Mouse (Mus musculus) splenic B cell, adult 2 months (primary cell): ENCODE measurements around the gene Fabp3.

ENCODE experiments used
- DNase-seq: peaks from one replicate; pipeline ENCODE4 v3.0.0-alpha.2; 2011; ENCODE audit warnings: low read depth, low spot score
- H3K27me3 ChIP-seq: 2 replicates; pipeline ENCODE4 v1.6.1; 2012; ENCODE audit warnings: mild to moderate bottlenecking, low read length, moderate library complexity, mixed read lengths; ENCODE audit not compliant: control insufficient read depth, poor library complexity, insufficient read depth, severe bottlenecking
- H3K36me3 ChIP-seq: 2 replicates; pipeline ENCODE4 v1.6.1; 2012; ENCODE audit warnings: mild to moderate bottlenecking, low read length, moderate library complexity, mixed read lengths; ENCODE audit not compliant: control insufficient read depth, poor library complexity, insufficient read depth, severe bottlenecking

The Fabp3 gene

DNA sequence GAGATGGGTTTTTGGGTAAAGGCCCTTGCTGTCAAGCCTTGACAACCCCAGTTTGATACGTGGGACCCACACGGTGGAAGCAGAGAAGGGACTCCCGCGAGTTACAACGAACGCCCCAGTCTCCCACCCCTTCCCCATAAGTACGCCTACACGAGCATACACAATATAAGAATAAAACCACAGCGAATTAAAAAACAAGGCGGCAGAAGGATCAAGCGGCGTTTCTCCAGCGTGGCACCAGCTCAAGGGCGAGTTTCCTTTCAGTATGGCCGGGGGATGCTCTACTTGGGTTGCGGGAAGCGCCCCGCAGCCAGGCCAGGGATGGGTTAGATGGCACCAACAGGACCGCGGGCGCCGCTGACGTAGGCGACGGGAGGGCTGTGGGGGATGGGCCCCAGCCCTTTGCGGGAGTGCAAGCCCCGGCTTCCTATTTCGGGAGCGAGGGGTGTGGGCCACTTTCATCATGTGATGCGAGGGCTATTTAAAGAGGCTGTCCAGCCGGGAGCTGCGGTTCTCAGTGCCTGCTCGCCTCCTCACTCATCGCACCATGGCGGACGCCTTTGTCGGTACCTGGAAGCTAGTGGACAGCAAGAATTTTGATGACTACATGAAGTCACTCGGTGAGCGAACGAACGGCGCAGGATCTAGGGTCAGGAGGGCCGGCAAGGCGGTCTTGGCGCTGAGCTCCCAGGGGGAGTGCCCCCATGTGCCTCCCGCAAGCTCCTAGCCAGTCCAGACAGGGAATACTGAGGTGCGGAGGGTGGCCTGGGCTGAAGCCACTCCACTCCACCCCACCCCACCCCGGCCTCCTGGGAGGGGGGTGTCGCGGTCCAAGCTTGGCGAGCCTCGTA, at the start of gene Fabp3, which contains the start of gene Gm10570:
Fabp3 (plus strand) TSS at position 365 of the 851 bp plus-strand sequence.
Gm10570 (minus strand) TSS at position 444 of the 851 bp plus-strand sequence.
- no peaks in the 10 kb centered on the region for H3K36me3 ChIP-seq
- no peak for DNase-seq
- H3K27me3 ChIP-seq = no peaks in the 10 kb centered on the region

DNA sequence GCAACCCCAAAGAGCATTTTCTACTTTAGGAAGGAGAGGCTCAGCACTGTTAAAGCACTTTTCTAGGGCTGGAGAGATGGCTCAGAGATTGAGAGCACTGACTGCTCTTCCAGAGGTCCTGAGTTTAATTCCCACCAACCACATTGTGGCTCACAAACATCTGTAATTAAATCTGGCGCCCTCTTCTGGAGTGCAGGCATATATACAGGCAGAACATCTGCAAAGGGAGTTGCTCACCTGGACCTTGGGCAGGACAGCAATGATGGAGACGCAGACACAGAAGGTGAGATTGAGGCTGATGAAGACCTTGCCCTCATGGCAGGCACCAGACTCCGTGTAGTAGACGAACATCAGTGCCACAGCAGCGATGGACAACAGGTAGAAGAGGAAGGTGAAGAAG, 48.0 kb upstream of the Fabp3 start:
- DNase-seq = no peak

DNA sequence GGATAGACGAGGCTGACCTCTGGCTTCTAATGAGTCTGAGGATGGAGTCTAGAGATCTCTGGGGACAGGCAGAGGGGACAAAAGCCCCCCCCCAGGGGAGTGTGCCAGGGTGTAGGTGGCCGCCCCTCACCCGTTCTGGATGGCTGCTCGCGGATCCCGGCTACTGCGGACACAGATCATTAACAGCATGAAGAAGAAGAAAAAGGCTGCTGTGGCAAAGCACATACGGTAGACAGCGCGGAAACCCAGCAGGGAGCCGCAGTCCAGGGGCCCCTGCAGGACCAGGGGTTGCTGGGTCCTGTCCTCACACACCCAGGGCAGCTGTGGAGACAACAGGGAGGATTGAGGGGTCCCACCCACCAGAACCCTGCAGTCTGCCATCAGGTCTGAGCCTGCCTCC, 44.3 kb upstream of the Fabp3 start:
- H3K36me3 ChIP-seq = no peaks in the 10 kb centered on the region
- no peak for DNase-seq
- no peaks in the 10 kb centered on the region for H3K27me3 ChIP-seq

More for the DNA sequence above, 48.0 kb upstream of the Fabp3 start:
- H3K36me3 ChIP-seq = no peaks in the 10 kb centered on the region
- no peaks in the 10 kb centered on the region for H3K27me3 ChIP-seq

DNA sequence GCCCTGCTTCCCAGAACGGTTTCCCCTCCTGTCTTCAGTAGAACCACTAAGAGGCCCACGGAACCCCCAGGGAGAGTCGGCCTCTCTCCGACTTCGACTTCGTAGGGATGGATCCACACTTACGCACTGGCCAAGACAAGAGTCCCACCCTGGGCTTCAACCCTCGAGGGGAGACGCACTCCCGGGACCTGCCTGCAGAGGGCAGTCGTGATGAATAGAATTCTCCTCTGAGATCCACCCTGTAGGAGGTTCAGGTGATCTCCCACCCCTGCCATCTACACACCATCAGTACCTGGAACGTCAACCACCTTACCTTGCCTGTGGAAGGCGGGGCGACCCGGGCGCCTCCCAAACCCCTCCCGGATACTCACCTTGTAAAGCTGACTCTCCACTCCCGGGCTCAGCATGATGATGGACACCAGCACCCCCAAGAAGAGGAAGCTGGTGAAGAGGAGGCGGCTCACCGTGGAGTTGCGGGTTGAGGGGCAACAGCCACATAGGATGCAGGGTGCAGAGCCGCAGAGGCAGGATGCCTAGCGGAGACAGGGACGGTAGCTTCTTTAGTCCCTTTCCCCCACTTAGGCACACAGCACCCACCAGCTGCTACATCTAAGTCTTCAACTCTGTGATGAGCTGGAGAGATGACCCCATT, 43.6 kb upstream of the Fabp3 start:
- Histone ChIP-seq H3K36me3 (no peaks in the 10 kb centered on the region), H3K27me3 (no peaks in the 10 kb centered on the region)
- peak; percentile 61 for DNase-seq

DNA sequence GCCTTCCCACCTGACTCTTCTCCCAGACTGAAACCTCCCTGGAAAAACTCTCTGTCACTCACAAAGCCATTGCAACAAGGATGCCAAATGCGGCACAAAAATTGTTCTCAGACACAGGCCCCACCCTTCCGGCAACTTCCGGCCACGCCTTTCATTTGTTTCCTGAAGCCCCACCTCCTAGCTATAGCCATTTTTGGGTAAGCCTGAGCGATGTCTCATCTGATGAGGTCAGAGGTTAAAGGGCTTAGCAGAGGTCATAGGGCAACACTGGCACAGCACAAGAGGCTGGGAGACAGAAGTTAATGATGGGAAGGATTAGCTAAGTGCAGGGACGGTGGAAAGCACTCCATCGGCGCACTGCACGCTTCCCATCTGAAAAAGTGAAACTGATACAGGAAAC, 41.8 kb upstream of the Fabp3 start:
- Histone ChIP-seq H3K36me3 (no peaks in the 10 kb centered on the region), H3K27me3 (no peaks in the 10 kb centered on the region)
- no peak for DNase-seq

DNA sequence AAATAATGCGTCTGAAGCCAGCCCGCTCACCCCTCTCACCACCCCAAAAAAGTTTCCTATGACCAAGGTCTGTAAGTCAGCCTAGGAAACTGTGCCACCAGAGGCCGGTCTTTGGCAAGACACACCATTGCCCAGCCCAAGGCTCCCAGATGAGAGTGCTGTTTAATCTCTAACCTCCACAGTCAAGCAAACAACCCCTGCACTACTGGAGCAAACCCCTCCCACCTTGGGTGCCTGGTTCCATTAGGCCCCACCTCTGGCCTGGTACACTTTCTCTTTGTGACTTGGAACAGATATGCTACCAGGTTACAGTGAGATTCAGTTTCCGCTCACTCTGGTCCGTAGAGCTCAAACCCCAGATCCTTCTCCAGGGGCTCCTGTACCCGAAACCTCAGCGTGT, 41.3 kb upstream of the Fabp3 start:
- no peak for DNase-seq

DNA sequence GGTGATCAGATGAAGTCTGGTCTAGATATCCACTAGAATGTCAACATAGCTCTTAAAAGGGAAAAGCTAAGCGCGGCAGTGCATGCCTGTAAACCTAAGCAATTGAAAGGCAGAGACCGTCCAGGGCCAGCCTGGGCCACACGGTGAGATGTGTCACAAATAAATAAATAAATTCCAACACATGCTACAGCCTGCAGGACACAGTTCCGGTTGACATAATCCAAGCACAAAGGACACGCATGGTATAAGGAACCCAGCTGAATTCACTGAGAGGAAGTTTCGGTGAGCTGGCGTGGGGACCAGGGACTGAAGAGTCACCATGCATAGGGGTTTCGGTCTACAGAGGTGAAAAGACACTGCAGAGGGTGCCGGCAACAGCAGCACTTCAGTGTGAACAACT, 39.7 kb upstream of the Fabp3 start:
- Histone ChIP-seq H3K27me3 (no peaks in the 10 kb centered on the region), H3K36me3 (no peaks in the 10 kb centered on the region)
- no peak for DNase-seq

More for the DNA sequence above, 41.3 kb upstream of the Fabp3 start:
- H3K27me3 ChIP-seq = no peaks in the 10 kb centered on the region
- H3K36me3 ChIP-seq = no peaks in the 10 kb centered on the region

DNA sequence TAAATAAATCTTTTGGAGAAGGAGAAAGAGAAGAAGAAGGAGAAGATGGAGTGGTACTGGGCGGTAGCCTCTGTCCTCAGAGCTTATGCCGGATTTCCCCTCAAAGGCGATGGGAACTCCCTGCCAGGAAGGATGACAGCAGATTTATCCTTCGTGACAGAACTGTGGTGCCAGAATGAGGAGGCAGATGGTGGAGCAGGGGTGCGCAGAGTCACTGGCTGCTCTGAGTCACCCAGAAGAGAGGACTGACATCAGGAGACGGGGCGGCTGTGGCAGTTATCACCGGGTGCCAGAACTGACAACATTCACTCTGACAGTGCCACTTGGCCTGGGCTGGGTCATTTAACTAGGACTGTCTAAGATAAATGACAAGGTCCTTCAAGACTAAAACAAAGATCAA, 38.3 kb upstream of the Fabp3 start:
- no peaks in the 10 kb centered on the region for H3K36me3 ChIP-seq
- no peak for DNase-seq
- H3K27me3 ChIP-seq = no peaks in the 10 kb centered on the region

DNA sequence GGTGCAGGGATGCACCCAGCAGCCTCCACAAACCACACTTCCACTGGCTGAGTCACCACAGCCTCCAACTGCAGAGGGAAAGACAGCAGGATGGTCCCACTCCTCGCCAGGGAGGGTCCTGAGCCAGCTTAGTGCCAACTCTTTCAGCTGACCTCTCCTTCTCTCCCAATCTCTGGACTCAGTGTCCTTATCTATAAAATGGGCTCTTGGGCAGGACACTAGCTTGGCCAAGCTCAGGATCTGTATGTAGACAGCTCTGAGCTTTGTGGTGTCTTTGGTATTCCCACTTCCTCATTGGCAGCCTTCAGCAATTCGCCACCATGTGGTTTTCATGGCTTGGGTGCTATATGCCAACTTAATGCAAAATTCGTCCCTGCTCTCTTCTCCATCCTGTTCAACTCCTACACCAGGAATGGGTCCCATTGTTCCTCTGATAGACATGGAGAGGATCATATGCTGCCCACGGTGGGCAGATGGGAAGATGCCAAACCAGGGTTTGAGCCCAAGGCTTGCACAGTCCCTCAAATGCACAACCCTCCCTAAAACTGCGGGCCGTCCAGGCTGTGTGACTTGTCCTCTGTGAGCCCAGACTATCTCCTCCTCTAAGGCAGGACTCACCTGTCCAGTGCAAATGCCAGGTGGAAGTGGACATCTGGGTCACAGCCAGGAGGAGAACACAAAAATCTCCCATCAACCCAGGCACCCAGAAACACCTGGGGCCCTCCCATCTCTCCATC, 37.6 kb upstream of the Fabp3 start:
- no peaks in the 10 kb centered on the region for H3K27me3 ChIP-seq
- H3K36me3 ChIP-seq = no peaks in the 10 kb centered on the region
- DNase-seq = no peak

DNA sequence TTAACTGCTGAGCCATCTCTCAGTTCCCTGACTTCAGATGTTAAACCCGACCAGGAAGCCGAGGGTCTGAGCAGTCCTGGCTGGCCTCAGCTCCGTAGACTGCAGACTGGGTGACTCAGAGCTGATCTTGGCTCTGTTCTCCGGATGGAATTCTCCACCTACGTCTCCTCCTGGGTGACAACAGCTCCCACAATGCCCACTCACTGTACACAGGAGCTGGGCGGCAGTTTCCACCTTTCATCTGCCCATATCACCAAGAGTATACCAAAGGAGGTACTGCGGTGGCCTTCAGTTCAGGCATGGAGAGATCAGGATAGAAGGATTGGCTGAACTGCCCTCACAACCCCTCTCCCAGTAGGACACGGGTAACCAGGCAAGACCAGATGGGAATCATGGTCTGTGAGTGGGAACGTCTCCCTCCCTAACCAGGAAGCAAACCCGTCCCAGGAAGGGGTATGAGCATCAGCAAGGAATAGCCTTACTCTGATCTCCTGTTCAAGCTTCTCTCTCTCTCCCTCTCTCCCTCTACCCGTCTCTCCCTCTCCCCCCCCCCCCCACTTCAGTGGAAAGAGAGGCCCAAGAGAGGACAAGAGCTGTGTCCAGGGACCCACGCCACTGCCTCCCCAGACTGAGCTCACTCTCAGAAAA, 34.6 kb upstream of the Fabp3 start:
- no peaks in the 10 kb centered on the region for H3K27me3 ChIP-seq
- no peak for DNase-seq

DNA sequence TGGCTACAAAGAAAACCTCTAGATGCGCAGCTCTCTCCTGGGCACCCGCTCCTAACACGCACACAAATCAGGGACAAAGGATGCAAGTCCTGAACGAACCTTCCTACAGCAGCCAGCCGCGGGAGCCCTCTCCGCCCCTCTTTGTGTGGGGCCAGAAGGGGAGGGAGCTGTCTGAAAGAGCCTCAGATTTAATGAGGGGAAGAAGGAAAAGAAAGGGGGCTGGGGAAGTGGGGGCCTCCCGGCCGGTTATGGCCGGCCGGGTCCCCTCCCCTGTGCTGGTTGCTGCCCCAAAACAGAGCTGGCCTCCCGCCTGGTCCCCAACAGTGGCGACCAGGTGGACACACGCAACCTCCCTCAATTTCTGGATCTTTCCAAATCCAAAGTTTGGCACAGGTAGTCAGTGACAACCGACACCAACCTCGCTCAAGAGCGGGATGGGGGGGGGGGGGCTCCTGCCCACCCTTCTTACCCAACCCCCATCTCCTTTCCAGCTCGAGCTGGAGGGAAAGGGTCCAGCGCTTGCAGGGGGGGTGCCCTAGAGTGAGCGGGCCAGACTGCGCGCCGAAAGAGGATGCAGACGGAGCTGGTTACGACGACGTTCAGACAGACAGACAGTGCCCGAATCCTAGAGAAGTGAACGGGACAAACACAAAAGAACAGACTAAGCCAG, 33.9 kb upstream of the Fabp3 start:
- Histone ChIP-seq H3K36me3 (no peaks in the 10 kb centered on the region), H3K27me3 (no peaks in the 10 kb centered on the region)
- DNase-seq = no peak

More for the DNA sequence above, 34.6 kb upstream of the Fabp3 start:
- H3K36me3 ChIP-seq = no peaks in the 10 kb centered on the region

DNA sequence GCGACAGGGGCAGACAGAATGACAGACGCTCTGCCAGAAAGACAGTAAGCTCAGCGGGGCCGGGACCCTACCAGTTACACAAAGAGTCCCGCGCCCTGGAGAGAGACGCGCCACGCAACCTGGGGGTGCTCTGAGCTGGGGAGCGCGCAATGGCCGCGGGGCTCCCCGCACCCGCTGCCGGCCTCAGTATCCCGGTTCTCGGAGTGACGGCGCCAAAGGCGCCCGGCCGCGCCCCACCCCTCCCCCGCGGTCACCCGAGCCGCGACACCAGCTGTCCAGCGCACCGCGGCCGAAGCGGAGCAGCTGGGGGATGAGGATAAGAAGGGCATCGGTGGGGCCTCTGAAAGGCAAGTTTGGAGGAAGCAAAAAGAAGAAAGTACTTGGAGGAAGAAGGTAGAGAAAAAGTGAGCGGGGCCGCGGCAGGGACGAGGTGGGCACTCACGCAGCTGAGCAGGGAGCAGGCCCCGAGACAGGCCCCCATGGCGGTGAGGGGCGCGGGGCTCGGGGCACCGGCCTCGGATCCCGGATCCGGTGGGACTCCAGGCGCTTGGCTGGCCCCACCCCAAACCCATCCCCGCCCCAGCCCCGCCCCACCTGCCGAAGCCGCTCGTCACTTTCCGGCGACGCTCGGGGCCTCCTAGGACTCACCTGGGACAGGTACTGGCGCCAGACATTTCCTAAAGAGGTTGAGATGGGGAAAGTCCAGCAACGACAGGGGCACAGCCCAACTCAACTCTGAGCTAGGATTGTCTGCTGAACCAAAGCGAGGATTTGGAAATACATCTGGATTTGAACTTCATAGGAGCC, 33.2 kb upstream of the Fabp3 start:
- no peak for DNase-seq
- Histone ChIP-seq H3K27me3 (no peaks in the 10 kb centered on the region), H3K36me3 (no peaks in the 10 kb centered on the region)

DNA sequence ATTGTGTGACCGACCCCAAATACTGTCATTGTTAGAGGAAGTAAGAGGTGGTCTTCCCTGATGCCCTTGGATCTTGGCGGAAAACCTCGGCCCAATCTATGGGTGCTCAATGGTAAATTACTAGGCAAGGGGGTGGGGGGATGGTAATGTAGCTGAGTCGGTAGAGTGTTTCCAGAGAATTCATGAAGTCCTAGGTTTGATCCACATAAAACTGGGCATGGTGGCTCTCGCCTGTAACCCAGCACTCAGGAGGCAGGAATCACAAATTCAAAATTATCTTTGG, 32.6 kb upstream of the Fabp3 start:
- no peak for DNase-seq
- no peaks in the 10 kb centered on the region for H3K27me3 ChIP-seq
- no peaks in the 10 kb centered on the region for H3K36me3 ChIP-seq
